16 mouse cellular contexts compared by ENCODE assay signal in genomic region chr19:18329421-18329820, GRCm38 (mm10).
DNase-seq lines count a peak whose midpoint lies in the region.
"Had no signal": no experiment of that assay in that cellular context is flagged by ENCODE, and none has a peak within 500 bp of the region (broad histone marks: within the 10 kb centered on the region; RNA-seq: fewer than 3 reads in every experiment).

No protein-coding gene starts in this region.

- peak; percentile 8 to 11 for DNase-seq in cerebellum, postnatal 14 days
- DNase-seq in cerebellum, postnatal 25 days: no peak
- peak; percentile 19 to 26 for DNase-seq in adrenal gland, adult 18-20 months (ENCODE audit: low spot score in 2 of 2)
- DNase-seq in adrenal gland, adult 2 months: peak; percentile 79
- peak; percentile 56 for DNase-seq in adrenal gland, postnatal 14 days
- DNase-seq in left cerebral cortex, adult 9 months (ENCODE audit: low spot score in 2 of 2): no peak
- DNase-seq in kidney, adult 9 months: no peak
- DNase-seq in urinary bladder, postnatal 25 days (ENCODE audit: low spot score): no peak
- DNase-seq: cerebellum, adult 11 months; cerebellum, adult 8-10 months; cerebellum, postnatal 36 days; embryo, embryonic 11 days; gastrocnemius, postnatal 25 days; heart, adult 18-20 months; heart, postnatal 14 days; heart, postnatal 4 days had no signal

Comparison
In these comparisons a context has a peak if more than half of its experiments do, and no peak if none do; other contexts are left out.
1. DNase-seq: peak in cerebellum, postnatal 14 days (2 of 2), adrenal gland, adult 18-20 months (2 of 2), adrenal gland, adult 2 months (single experiment) and adrenal gland, postnatal 14 days (single experiment); none in cerebellum, postnatal 25 days (0 of 2), left cerebral cortex, adult 9 months (0 of 2), kidney, adult 9 months (single experiment) and urinary bladder, postnatal 25 days (single experiment).